In genomic region chr8:124921369-124922279, GRCm38 (mm10) we compare ENCODE assay signal across 9 mouse cellular contexts. TPM values are rescaled to one million over a fixed set of nuclear protein-coding genes. Genes with fewer than 3 reads are reported as not detected.
DNase-seq lines count a peak whose midpoint lies in the region; ATAC-seq and TF ChIP-seq lines count a peak whose summit lies in the region.
"Had no signal": no experiment of that assay in that cellular context is flagged by ENCODE, and none has a peak within 500 bp of the region (broad histone marks: within the 10 kb centered on the region; RNA-seq: fewer than 3 reads in every experiment).

No protein-coding gene starts in this region.

- TF ChIP-seq CTCF in C2C12 (IDR thresholded peaks at IDR 0.05; ENCODE audit: control insufficient read depth, insufficient read depth, insufficient read length) = no peak

- no peaks in the 10 kb centered on the region for H3K27me3 ChIP-seq in C2C12 (ENCODE audit: control insufficient read depth, insufficient read depth, insufficient read length)
- no peaks in the 10 kb centered on the region for H3K27me3 ChIP-seq in heart, embryonic 16.5 days (ENCODE audit: control insufficient read depth, insufficient read depth, low read length)
- H3K27me3 ChIP-seq: embryonic facial prominence, embryonic 15.5 days had no signal

- H3ac ChIP-seq in C2C12 (ENCODE audit: control insufficient read depth, insufficient read length, low read depth) = no peak overlapping the region

- peaks cover 85% of the 10 kb centered on the region for H3K79me2 ChIP-seq in C2C12 (ENCODE audit: control insufficient read depth, insufficient read depth)

- no peak overlapping the region for H3K4me3 ChIP-seq in C2C12 (ENCODE audit: insufficient read depth, poor library complexity, severe bottlenecking)
- H3K4me3 ChIP-seq in heart, embryonic 16.5 days (ENCODE audit: low read length) = no peak overlapping the region
- H3K4me3 ChIP-seq: embryonic facial prominence, embryonic 15.5 days had no signal

- H3K27ac ChIP-seq in heart, embryonic 16.5 days (ENCODE audit: low read length) = peak overlapping the region; percentile 76
- H3K27ac ChIP-seq: embryonic facial prominence, embryonic 15.5 days had no signal

- H3K79me3 ChIP-seq in C2C12 (ENCODE audit: low read depth) = peaks cover 53% of the 10 kb centered on the region

- H3K9me3 ChIP-seq in heart, embryonic 16.5 days (replicated peaks; ENCODE audit: control insufficient read depth, low read length) = no peaks in the 10 kb centered on the region
- H3K9me3 ChIP-seq: embryonic facial prominence, embryonic 15.5 days had no signal

- peak overlapping the region; percentile 57 for H3K9ac ChIP-seq in heart, embryonic 16.5 days (ENCODE audit: low read length)
- H3K9ac ChIP-seq: embryonic facial prominence, embryonic 15.5 days had no signal

- no peak for DNase-seq in frontal cortex, postnatal 25 days (ENCODE audit: low spot score in 2 of 2)
- peak; percentile 34 to 50 for DNase-seq in lung, postnatal 4 days
- no peak for DNase-seq in adipocyte (ENCODE audit: low spot score)
- DNase-seq in retina, embryonic 14.5 days (ENCODE audit: low spot score) = no peak

- peak overlapping the region; percentile 43 for H3K4me2 ChIP-seq in heart, embryonic 16.5 days (ENCODE audit: low read depth, low read length)
- H3K4me2 ChIP-seq: embryonic facial prominence, embryonic 15.5 days had no signal

- H3K4me1 ChIP-seq in heart, embryonic 16.5 days (ENCODE audit: control insufficient read depth, insufficient read depth, low read length) = peaks cover 70% of the 10 kb centered on the region

- ATAC-seq in frontal cortex, adult (ENCODE audit: low TSS enrichment) = peak; percentile 11; the same call in 1 of the 2 replicates
- peak; percentile 12; the same call in 1 of the 2 replicates for ATAC-seq in heart, embryonic 16.5 days (replicated peaks; ENCODE audit: extremely low read depth, insufficient read depth, low FRiP score)
- ATAC-seq in erythroid progenitor cell, adult 5-6 weeks (replicated peaks; ENCODE audit: low FRiP score, poor library complexity, severe bottlenecking) = no peak

- no peaks in the 10 kb centered on the region for H3K36me3 ChIP-seq in C2C12 (ENCODE audit: control insufficient read depth, insufficient read depth)
- no peaks in the 10 kb centered on the region for H3K36me3 ChIP-seq in heart, embryonic 16.5 days (ENCODE audit: control insufficient read depth, insufficient read depth)
- H3K36me3 ChIP-seq: embryonic facial prominence, embryonic 15.5 days had no signal

- WGBS in heart, embryonic 16.5 days = 44% methylated on average over 18 of the region's 18 CpGs

TF ChIP-seq in C2C12, 6 proteins besides CTCF, POLR2A, EP300 and RAD21:
- no peak for TF ChIP-seq CEBPB (IDR thresholded peaks at IDR 0.05; ENCODE audit: low read depth)
- TF ChIP-seq USF1 (IDR thresholded peaks at IDR 0.05; ENCODE audit: low read depth) = no peak
- peak; percentile 90 for TF ChIP-seq MYOD1 (IDR thresholded peaks at IDR 0.05; ENCODE audit: control insufficient read depth, insufficient read length, low read depth)

RNA-seq across cellular contexts. Expression of gene Sprtn, which starts 23.9 kb away (rescaled TPM):
- 9.1 TPM for polyA plus RNA-seq in C2C12 (2012; fragmentation: generic; extraction: Trizol)
- 8.3 and 8.5 TPM in 2 replicates for polyA plus RNA-seq in heart, embryonic 16.5 days (2015; fragmentation: Nextera tagmentation; extraction: Ambion mirVana)
- 15.9 and 17.7 TPM in 2 replicates for total RNA-seq in erythroid progenitor cell, adult 5-6 weeks (2015; ENCODE audit: low replicate concordance)
- 16.6 and 20.2 TPM in 2 replicates for total RNA-seq in erythroid progenitor cell, adult 5-6 weeks (2017; ENCODE audit: low replicate concordance)

RNA-seq across cellular contexts. Expression of gene Exoc8, which starts 24.1 kb away (rescaled TPM):
- 10.7 TPM for polyA plus RNA-seq in C2C12 (2012; fragmentation: generic; extraction: Trizol)
- polyA plus RNA-seq in heart, embryonic 16.5 days (2015; fragmentation: Nextera tagmentation; extraction: Ambion mirVana) = 6.9 and 7.3 TPM in 2 replicates
- total RNA-seq in erythroid progenitor cell, adult 5-6 weeks (2015; ENCODE audit: low replicate concordance) = 1.8 and 7.1 TPM in 2 replicates
- total RNA-seq in erythroid progenitor cell, adult 5-6 weeks (2017; ENCODE audit: low replicate concordance) = 7.9 and 11.4 TPM in 2 replicates

RNA-seq across cellular contexts. Expression of gene Egln1, which starts 27.5 kb away (rescaled TPM):
- 29.7 TPM for polyA plus RNA-seq in C2C12 (2012; fragmentation: generic; extraction: Trizol)
- polyA plus RNA-seq in heart, embryonic 16.5 days (2015; fragmentation: Nextera tagmentation; extraction: Ambion mirVana) = 17.8 and 19.5 TPM in 2 replicates
- total RNA-seq in erythroid progenitor cell, adult 5-6 weeks (2015; ENCODE audit: low replicate concordance) = 2.5 and 5.4 TPM in 2 replicates
- total RNA-seq in erythroid progenitor cell, adult 5-6 weeks (2017; ENCODE audit: low replicate concordance) = 2.2 and 2.9 TPM in 2 replicates

RNA-seq across cellular contexts. Expression of gene 2810004N23Rik, which starts 58.7 kb away (rescaled TPM):
- polyA plus RNA-seq in C2C12 (2012; fragmentation: generic; extraction: Trizol) = 27.9 TPM
- polyA plus RNA-seq in heart, embryonic 16.5 days (2015; fragmentation: Nextera tagmentation; extraction: Ambion mirVana) = 51.4 and 52.2 TPM in 2 replicates
- total RNA-seq in erythroid progenitor cell, adult 5-6 weeks (2015; ENCODE audit: low replicate concordance) = 4.0 and 5.4 TPM in 2 replicates
- 5.7 and 7.4 TPM in 2 replicates for total RNA-seq in erythroid progenitor cell, adult 5-6 weeks (2017; ENCODE audit: low replicate concordance)

RNA-seq across cellular contexts. Expression of gene Gnpat, which starts 58.8 kb away (rescaled TPM):
- 59.9 TPM for polyA plus RNA-seq in C2C12 (2012; fragmentation: generic; extraction: Trizol)
- 120 and 129 TPM in 2 replicates for polyA plus RNA-seq in heart, embryonic 16.5 days (2015; fragmentation: Nextera tagmentation; extraction: Ambion mirVana)
- 35.2 and 40.4 TPM in 2 replicates for total RNA-seq in erythroid progenitor cell, adult 5-6 weeks (2015; ENCODE audit: low replicate concordance)
- total RNA-seq in erythroid progenitor cell, adult 5-6 weeks (2017; ENCODE audit: low replicate concordance) = 22.5 and 31.8 TPM in 2 replicates

Comparison
In these comparisons a context has a peak if more than half of its experiments do, and no peak if none do; other contexts are left out.
1. DNase-seq: peak in lung, postnatal 4 days (2 of 2); none in frontal cortex, postnatal 25 days (0 of 2), adipocyte (single experiment) and retina, embryonic 14.5 days (single experiment).